Comparison of ENCODE assay signal across 8 mouse cellular contexts in genomic region chrX:8101017-8101416, GRCm38 (mm10). TPM values are rescaled to one million over a fixed set of nuclear protein-coding genes. Genes with fewer than 3 reads are reported as not detected.
DNase-seq lines count a peak whose midpoint lies in the region; ATAC-seq lines count a peak whose summit lies in the region.

No protein-coding gene starts in this region.

- H3K27me3 ChIP-seq in hindbrain, embryonic 15.5 days, result no peaks in the 10 kb centered on the region
- H3K27me3 ChIP-seq in liver, embryonic 11.5 days (replicated peaks; ENCODE audit: control insufficient read depth, insufficient read depth, low read length), result no peaks in the 10 kb centered on the region

- no peak overlapping the region for H3K9ac ChIP-seq in hindbrain, embryonic 15.5 days
- no peak overlapping the region for H3K9ac ChIP-seq in liver, embryonic 11.5 days (ENCODE audit: low read depth, low read length)

- H3K27ac ChIP-seq in hindbrain, embryonic 15.5 days (replicated peaks), result peak overlapping the region; percentile 84
- H3K27ac ChIP-seq in liver, embryonic 11.5 days (ENCODE audit: low read depth, low read length), result peak overlapping the region; percentile 19; the same call in 1 of the 2 replicates

- no peaks in the 10 kb centered on the region for H3K36me3 ChIP-seq in hindbrain, embryonic 15.5 days
- H3K36me3 ChIP-seq in liver, embryonic 11.5 days (ENCODE audit: control insufficient read depth, insufficient read depth, low read length), result no peaks in the 10 kb centered on the region

- WGBS in hindbrain, embryonic 15.5 days, result 31% methylated on average over 3 of the region's 3 CpGs
- WGBS in liver, embryonic 11.5 days, result 18% methylated on average over 3 of the region's 3 CpGs

- H3K4me1 ChIP-seq in hindbrain, embryonic 15.5 days (replicated peaks), result peaks cover 8% of the 10 kb centered on the region; the same call in 1 of the 2 replicates
- H3K4me1 ChIP-seq in liver, embryonic 11.5 days (replicated peaks; ENCODE audit: control insufficient read depth, insufficient read depth, low read length), result peaks cover 8% of the 10 kb centered on the region

- ATAC-seq in hindbrain, embryonic 15.5 days (ENCODE audit: low FRiP score, low read depth), result peak; percentile 65
- no peak for ATAC-seq in liver, embryonic 11.5 days (replicated peaks; ENCODE audit: low FRiP score)
- no peak for ATAC-seq in megakaryocyte-erythroid progenitor cell, adult 5-6 weeks (replicated peaks; ENCODE audit: low FRiP score, low TSS enrichment, poor library complexity, severe bottlenecking)

- peak; percentile 43 for DNase-seq in layer of hippocampus, adult 11-12 months (ENCODE audit: low spot score)
- no peak for DNase-seq in layer of hippocampus, adult 9-10 months (ENCODE audit: low spot score)
- peak; percentile 81 for DNase-seq in embryo, embryonic 10 days (ENCODE audit: low spot score)
- DNase-seq in liver, embryonic 11.5 days (ENCODE audit: low spot score), result peak; percentile 37
- peak; percentile 40 for DNase-seq in right cerebral cortex, postnatal 25 days
- DNase-seq in urinary bladder, postnatal 36 days (ENCODE audit: low spot score in 2 of 2), result no peak

- H3K4me2 ChIP-seq in hindbrain, embryonic 15.5 days, result no peak overlapping the region
- no peak overlapping the region; the same call in 1 of the 2 replicates for H3K4me2 ChIP-seq in liver, embryonic 11.5 days

- H3K9me3 ChIP-seq in hindbrain, embryonic 15.5 days, result no peaks in the 10 kb centered on the region
- H3K9me3 ChIP-seq in liver, embryonic 11.5 days (ENCODE audit: control insufficient read depth, low read length), result no peaks in the 10 kb centered on the region

- H3K4me3 ChIP-seq in hindbrain, embryonic 15.5 days, result no peak overlapping the region
- H3K4me3 ChIP-seq in liver, embryonic 11.5 days (ENCODE audit: low read depth, low read length), result no peak overlapping the region

RNA-seq across cellular contexts. Expression of gene Was, which starts 10.7 kb away (rescaled TPM):
- polyA plus RNA-seq in hindbrain, embryonic 15.5 days (2015; fragmentation: Nextera tagmentation; extraction: Ambion mirVana), result 0.07 and 0.13 TPM in 2 replicates
- 6.5 and 6.7 TPM in 2 replicates for polyA plus RNA-seq in liver, embryonic 11.5 days (2014; fragmentation: Nextera tagmentation; extraction: Ambion mirVana)
- 39.5 and 46.0 TPM in 2 replicates for total RNA-seq in megakaryocyte-erythroid progenitor cell, adult 5-6 weeks (2014; fragmentation: Nextera tagmentation)
- total RNA-seq in megakaryocyte-erythroid progenitor cell, adult 5-6 weeks (2017), result 56.1 and 61.3 TPM in 2 replicates

RNA-seq across cellular contexts. Expression of gene Suv39h1, which starts 26.5 kb away (rescaled TPM):
- polyA plus RNA-seq in hindbrain, embryonic 15.5 days (2015; fragmentation: Nextera tagmentation; extraction: Ambion mirVana), result 40.5 and 40.6 TPM in 2 replicates
- polyA plus RNA-seq in liver, embryonic 11.5 days (2014; fragmentation: Nextera tagmentation; extraction: Ambion mirVana), result 81.5 and 83.6 TPM in 2 replicates
- total RNA-seq in megakaryocyte-erythroid progenitor cell, adult 5-6 weeks (2014; fragmentation: Nextera tagmentation), result 79.0 and 89.2 TPM in 2 replicates
- 68.2 and 84.3 TPM in 2 replicates for total RNA-seq in megakaryocyte-erythroid progenitor cell, adult 5-6 weeks (2017)

RNA-seq across cellular contexts. Expression of gene Wdr13, which starts 31.7 kb away (rescaled TPM):
- polyA plus RNA-seq in hindbrain, embryonic 15.5 days (2015; fragmentation: Nextera tagmentation; extraction: Ambion mirVana), result 60.2 and 65.5 TPM in 2 replicates
- polyA plus RNA-seq in liver, embryonic 11.5 days (2014; fragmentation: Nextera tagmentation; extraction: Ambion mirVana), result 15.9 and 17.7 TPM in 2 replicates
- 23.0 TPM in 2 replicates for total RNA-seq in megakaryocyte-erythroid progenitor cell, adult 5-6 weeks (2014; fragmentation: Nextera tagmentation)
- 14.9 and 26.6 TPM in 2 replicates for total RNA-seq in megakaryocyte-erythroid progenitor cell, adult 5-6 weeks (2017)

RNA-seq across cellular contexts. Expression of gene Rbm3, which starts 44.7 kb away (rescaled TPM):
- 289 and 303 TPM in 2 replicates for polyA plus RNA-seq in hindbrain, embryonic 15.5 days (2015; fragmentation: Nextera tagmentation; extraction: Ambion mirVana)
- polyA plus RNA-seq in liver, embryonic 11.5 days (2014; fragmentation: Nextera tagmentation; extraction: Ambion mirVana), result 469 and 471 TPM in 2 replicates
- total RNA-seq in megakaryocyte-erythroid progenitor cell, adult 5-6 weeks (2014; fragmentation: Nextera tagmentation), result 798 and 978 TPM in 2 replicates
- 1,469 and 1,492 TPM in 2 replicates for total RNA-seq in megakaryocyte-erythroid progenitor cell, adult 5-6 weeks (2017)

Comparison
In these comparisons a context has a peak if more than half of its experiments do, and no peak if none do; other contexts are left out.
1. DNase-seq: peak in layer of hippocampus, adult 11-12 months (single experiment), embryo, embryonic 10 days (single experiment), liver, embryonic 11.5 days (single experiment) and right cerebral cortex, postnatal 25 days (single experiment); none in layer of hippocampus, adult 9-10 months (single experiment) and urinary bladder, postnatal 36 days (0 of 2).